In the genomic region with DNA sequence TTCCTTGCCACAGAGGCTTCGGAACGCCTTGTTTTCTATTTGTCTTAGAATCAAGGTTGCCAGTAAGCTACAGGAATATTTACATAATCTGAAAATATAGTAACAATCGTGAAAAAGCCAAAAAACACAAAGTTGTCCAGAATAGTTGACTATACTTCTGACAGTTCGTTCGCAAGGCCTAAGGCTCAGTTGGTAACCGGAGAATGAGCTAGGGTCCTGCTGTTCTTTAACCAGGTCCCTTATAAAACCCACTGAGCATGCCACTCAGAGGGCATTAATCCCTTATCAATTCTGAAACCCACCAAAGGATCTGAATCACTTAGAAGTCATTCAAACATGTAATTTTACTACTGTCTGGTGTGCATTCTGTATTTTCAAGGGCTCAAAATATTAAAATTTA, we compare ENCODE assay signal across 20 mouse cellular contexts. TPM values are rescaled to one million over a fixed set of nuclear protein-coding genes. Genes with fewer than 3 reads are reported as not detected.
"Had no signal": no experiment of that assay in that cellular context is flagged by ENCODE, and none has a peak within 500 bp of the region (broad histone marks: within the 10 kb centered on the region; RNA-seq: fewer than 3 reads in every experiment).

No protein-coding gene starts in this region.

- ATAC-seq: hindbrain, embryonic 16.5 days; inflammation-experienced regulatory T-cells, adult 6 months; lung, postnatal 0 days had no signal

- H3K27ac ChIP-seq: limb, embryonic 12.5 days; liver, embryonic 14.5 days; midbrain, embryonic 10.5 days; neural tube, embryonic 12.5 days had no signal

- H3K9me3 ChIP-seq: limb, embryonic 12.5 days; midbrain, embryonic 10.5 days; neural tube, embryonic 12.5 days had no signal

- H3K27me3 ChIP-seq: limb, embryonic 12.5 days; neural tube, embryonic 12.5 days had no signal

- H3K9ac ChIP-seq: limb, embryonic 12.5 days; liver, embryonic 14.5 days; neural tube, embryonic 12.5 days had no signal

- H3K4me3 ChIP-seq: limb, embryonic 12.5 days; midbrain, embryonic 10.5 days; neural tube, embryonic 12.5 days had no signal

- H3K36me3 ChIP-seq: neural tube, embryonic 12.5 days had no signal

- H3K4me2 ChIP-seq: limb, embryonic 12.5 days; neural tube, embryonic 12.5 days had no signal

- DNase-seq: layer of hippocampus, adult 9-11 months; layer of hippocampus, postnatal 36 days; liver; lung, adult 2 months; lung, postnatal 36 days; midbrain, embryonic 14.5 days; thymus, postnatal 36 days had no signal

RNA-seq across cellular contexts. Expression of gene Fam149a, which starts 26.3 kb away (rescaled TPM):
- total RNA-seq: monocyte, adult 5-6 weeks; neutrophil, adult 5-6 weeks had no signal
- polyA plus RNA-seq: inflammation-experienced regulatory T-cells, adult 6 months had no signal

RNA-seq across cellular contexts. Expression of gene Gm45753, which starts 47.5 kb away (rescaled TPM):
- total RNA-seq: layer of hippocampus, adult 18-20 months; layer of hippocampus, postnatal 36 days; left cerebral cortex, postnatal 25 days; megakaryocyte, adult 5-6 weeks; monocyte, adult 5-6 weeks; neutrophil, adult 5-6 weeks had no signal
- polyA plus RNA-seq: hindbrain, embryonic 16.5 days; inflammation-experienced regulatory T-cells, adult 6 months; limb, embryonic 12.5 days; midbrain, embryonic 14.5 days; neural tube, embryonic 12.5 days; thymus, postnatal 0 days had no signal

RNA-seq across cellular contexts. Expression of gene Tlr3, which starts 55.1 kb away (rescaled TPM):
- total RNA-seq: monocyte, adult 5-6 weeks had no signal
